Mouse (Mus musculus): ENCODE data around the gene Rad51c. TPM values are rescaled to one million over a fixed set of nuclear protein-coding genes. Genes with fewer than 3 reads are reported as not detected.

The Rad51c gene
- total and polyA plus RNA-seq, 3 experiments = 4.8 to 6.8 (median 6.3) TPM

DNA sequence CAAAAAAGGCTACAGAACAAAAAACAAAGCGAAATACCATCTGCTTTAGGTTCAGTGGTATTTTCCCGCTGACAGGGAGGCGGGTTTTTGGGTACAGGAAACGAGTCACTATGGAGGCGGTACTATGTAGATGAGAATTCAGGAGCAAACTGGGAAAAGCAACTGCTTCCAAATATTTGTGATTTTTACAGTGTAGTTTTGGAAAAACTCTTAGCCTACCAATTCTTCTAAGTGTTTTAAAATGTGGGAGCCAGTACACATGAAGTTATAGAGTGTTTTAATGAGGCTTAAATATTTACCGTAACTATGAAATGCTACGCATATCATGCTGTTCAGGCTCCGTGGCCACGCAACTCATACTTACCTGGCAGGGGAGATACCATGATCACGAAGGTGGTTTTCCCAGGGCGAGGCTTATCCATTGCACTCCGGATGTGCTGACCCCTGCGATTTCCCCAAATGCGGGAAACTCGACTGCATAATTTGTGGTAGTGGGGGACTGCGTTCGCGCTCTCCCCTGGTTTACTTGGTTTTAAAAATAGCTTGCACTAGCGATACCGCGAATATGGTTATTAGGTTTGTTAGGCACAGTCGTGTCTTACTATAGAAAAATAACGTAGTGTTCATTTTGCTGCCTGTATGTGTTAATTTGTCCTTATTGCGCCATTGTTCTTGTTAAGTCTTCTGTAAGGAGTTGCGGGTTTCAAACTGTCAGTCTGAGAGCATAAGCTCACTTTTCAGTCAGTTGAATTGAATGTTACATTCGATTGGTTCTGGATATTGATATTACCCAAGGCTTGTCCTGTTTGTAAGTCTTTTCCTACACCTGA, 18.0 kb upstream of the Rad51c start (continued):
- peak; percentile 85; the same call in 1 of the 2 replicates for TF ChIP-seq MXI1 (IDR thresholded peaks at IDR 0.05; ENCODE audit: low read depth, low read length)
- peak; percentile 100 for TF ChIP-seq POLR2AphosphoS2 (IDR thresholded peaks at IDR 0.05; ENCODE audit: low read depth, low read length)
- peak; percentile 64 for TF ChIP-seq BHLHE40 (IDR thresholded peaks at IDR 0.05; ENCODE audit: low read depth, low read length)
- TF ChIP-seq TBP (conservative IDR thresholded peaks at IDR 0.05; ENCODE audit: low read depth, low read length) = peak; percentile 99
- no peak for TF ChIP-seq PAX5 (IDR thresholded peaks at IDR 0.05; ENCODE audit: low read length)
- TF ChIP-seq JUND (conservative IDR thresholded peaks at IDR 0.05; ENCODE audit: low read depth, low read length) = peak; percentile 83
- TF ChIP-seq JUN (IDR thresholded peaks at IDR 0.05; ENCODE audit: insufficient read depth, low read depth, low read length) = no peak; the same call in 1 of the 2 replicates
- peak; percentile 92 for TF ChIP-seq MAZ (IDR thresholded peaks at IDR 0.05; ENCODE audit: low read depth, low read length)
- TF ChIP-seq MYC (IDR thresholded peaks at IDR 0.05; ENCODE audit: low read depth, low read length) = peak; percentile 72; the same call in 1 of the 2 replicates
- peak; percentile 93 for TF ChIP-seq MAFK (IDR thresholded peaks at IDR 0.05; ENCODE audit: insufficient replicate concordance, low read length)
- TF ChIP-seq USF2 (conservative IDR thresholded peaks at IDR 0.05; ENCODE audit: low read depth, low read length) = peak; percentile 27; the same call in 1 of the 2 replicates
- peak; percentile 98 for TF ChIP-seq E2F4 (IDR thresholded peaks at IDR 0.05; ENCODE audit: insufficient replicate concordance, low read depth, low read length)
- TF ChIP-seq EP300 (IDR thresholded peaks at IDR 0.05; ENCODE audit: low read length) = no peak
- TF ChIP-seq CHD2 (IDR thresholded peaks at IDR 0.05; ENCODE audit: low read length) = peak; percentile 72
- peak; percentile 99 for TF ChIP-seq NELFE (IDR thresholded peaks at IDR 0.05; ENCODE audit: low read depth, low read length)
- TF ChIP-seq HCFC1 (IDR thresholded peaks at IDR 0.05; ENCODE audit: low read depth, low read length) = peak; percentile 80
- TF ChIP-seq UBTF (IDR thresholded peaks at IDR 0.05; ENCODE audit: low read depth, low read length) = no peak

DNA sequence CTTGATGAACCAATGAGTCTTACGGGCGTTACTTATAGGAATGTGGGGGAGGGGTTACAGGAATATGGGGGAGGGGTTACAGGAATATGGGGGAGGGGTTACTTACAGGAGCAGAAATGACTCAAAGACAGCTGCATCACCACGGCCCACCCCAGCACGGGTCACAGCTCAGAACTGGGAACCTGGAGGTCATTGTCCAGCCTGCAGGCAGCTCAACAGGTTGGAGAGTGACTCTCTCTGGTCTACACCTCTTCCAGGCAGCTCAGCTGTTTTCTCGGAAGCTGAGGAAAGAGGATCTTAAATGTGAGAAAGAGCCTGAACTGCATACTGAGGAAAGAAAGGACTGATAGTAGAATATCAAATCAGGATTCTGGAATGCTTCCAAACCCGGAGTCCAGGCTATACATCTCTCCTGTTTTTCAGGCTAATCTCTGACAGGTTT, 17.0 kb upstream of the Rad51c start:
- H3K27ac ChIP-seq (ENCODE audit: insufficient read depth, low read depth) = no peak overlapping the region
- DNase-seq (ENCODE audit: extremely low read depth) = no peak
- in situ Hi-C loops (cut with MboI; ENCODE audit: low pct_ligation_motif_present, low pct_unique_long_range_greater_than_20kb, low sequenced_read_pairs) = no loop called here
- TF ChIP-seq MXI1 (IDR thresholded peaks at IDR 0.05; ENCODE audit: low read depth, low read length) = no peak
- no peak for TF ChIP-seq UBTF (IDR thresholded peaks at IDR 0.05; ENCODE audit: low read depth, low read length)
- TF ChIP-seq RAD21 (IDR thresholded peaks at IDR 0.05; ENCODE audit: low read depth, low read length) = no peak
- no peak for TF ChIP-seq POLR2A (IDR thresholded peaks at IDR 0.05; ENCODE audit: low read depth, low read length)
- TF ChIP-seq IRF4 (IDR thresholded peaks at IDR 0.05; ENCODE audit: low read depth, low read length) = peak; percentile 53
- no peak for TF ChIP-seq JUND (conservative IDR thresholded peaks at IDR 0.05; ENCODE audit: low read depth, low read length)
- TF ChIP-seq TBP (conservative IDR thresholded peaks at IDR 0.05; ENCODE audit: low read depth, low read length) = no peak
- no peak for TF ChIP-seq POLR2AphosphoS2 (IDR thresholded peaks at IDR 0.05; ENCODE audit: low read depth, low read length)
- TF ChIP-seq MAFK (IDR thresholded peaks at IDR 0.05; ENCODE audit: insufficient replicate concordance, low read length) = no peak
- TF ChIP-seq CHD1 (IDR thresholded peaks at IDR 0.05; ENCODE audit: low read depth, low read length) = no peak
- TF ChIP-seq BHLHE40 (IDR thresholded peaks at IDR 0.05; ENCODE audit: low read depth, low read length) = peak; percentile 24; the same call in 1 of the 2 replicates
- TF ChIP-seq GABPA (IDR thresholded peaks at IDR 0.05; ENCODE audit: insufficient replicate concordance, low read depth, low read length) = no peak
- TF ChIP-seq JUN (IDR thresholded peaks at IDR 0.05; ENCODE audit: insufficient read depth, low read depth, low read length) = no peak
- TF ChIP-seq MAX (IDR thresholded peaks at IDR 0.05; ENCODE audit: low read length) = no peak
- no peak for TF ChIP-seq NRF1 (IDR thresholded peaks at IDR 0.05; ENCODE audit: low read depth, low read length)
- TF ChIP-seq ZMIZ1 (IDR thresholded peaks at IDR 0.05; ENCODE audit: low read depth, low read length) = 0 out of 2 replicates have a peak, but pooled peaks have one; percentile 2
- TF ChIP-seq SIN3A (IDR thresholded peaks at IDR 0.05; ENCODE audit: low read length) = no peak
- no peak for TF ChIP-seq EP300 (IDR thresholded peaks at IDR 0.05; ENCODE audit: low read length)
- 0 out of 2 replicates have a peak, but pooled peaks have one; percentile 9 for TF ChIP-seq ELF1 (IDR thresholded peaks at IDR 0.05; ENCODE audit: low read depth, low read length)
- TF ChIP-seq ETS1 (conservative IDR thresholded peaks at IDR 0.05; ENCODE audit: low read depth, low read length) = no peak
- peak; percentile 69; the same call in 1 of the 2 replicates for TF ChIP-seq CHD2 (IDR thresholded peaks at IDR 0.05; ENCODE audit: low read length)
- TF ChIP-seq E2F4 (IDR thresholded peaks at IDR 0.05; ENCODE audit: insufficient replicate concordance, low read depth, low read length) = no peak
- no peak for TF ChIP-seq CTCF (conservative IDR thresholded peaks at IDR 0.05 in 1 of 2, IDR thresholded peaks at IDR 0.05 in 1 of 2; ENCODE audit: low read depth in 2 of 2, low read length in 2 of 2)
- TF ChIP-seq ZNF384 (IDR thresholded peaks at IDR 0.05; ENCODE audit: low read depth, low read length) = no peak
- no peak for TF ChIP-seq RCOR1 (conservative IDR thresholded peaks at IDR 0.05; ENCODE audit: low read depth, low read length)
- TF ChIP-seq USF2 (conservative IDR thresholded peaks at IDR 0.05; ENCODE audit: low read depth, low read length) = no peak
- TF ChIP-seq KAT2A (IDR thresholded peaks at IDR 0.05; ENCODE audit: insufficient replicate concordance, low read length) = no peak
- no peak for TF ChIP-seq PAX5 (IDR thresholded peaks at IDR 0.05; ENCODE audit: low read length)
- TF ChIP-seq ZC3H11A (IDR thresholded peaks at IDR 0.05; ENCODE audit: low read depth, low read length) = no peak

More for the DNA sequence above, 17.0 kb upstream of the Rad51c start:
- Histone ChIP-seq H3K9ac (ENCODE audit: insufficient read depth, low read depth) (peak overlapping the region; percentile 91), H3K4me1 (ENCODE audit: control insufficient read depth in 1 of 2, insufficient read depth in 2 of 2) (peaks cover 4 to 33% of the 10 kb centered on the region in 2 experiments), H3K4me2 (ENCODE audit: insufficient read depth, low read depth, poor library complexity, severe bottlenecking) (peak overlapping the region; percentile 75), H3K36me3 (replicated peaks in 1 of 2; ENCODE audit: control insufficient read depth in 1 of 2, insufficient read depth in 1 of 2, low read length in 1 of 2) (no peaks in the 10 kb centered on the region), H3K79me2 (replicated peaks; ENCODE audit: control insufficient read depth, extremely low read depth, insufficient read depth, poor library complexity, severe bottlenecking) (no peaks in the 10 kb centered on the region), H3K4me3 (replicated peaks in 1 of 3; ENCODE audit: low read depth in 2 of 3, low read length in 2 of 3, poor library complexity in 1 of 3) (peak overlapping the region in 1 of 3 experiments; percentile 33), H3K27me3 (replicated peaks) (peaks cover 2% of the 10 kb centered on the region), H3K9me3 (replicated peaks; ENCODE audit: low read length) (no peaks in the 10 kb centered on the region)
- dilution Hi-C loops (cut with MboI; ENCODE audit: extremely low pct_ligation_motif_present, extremely low pct_unique_long_range_greater_than_20kb, low sequenced_read_pairs) = no loop called here
